Mouse (Mus musculus): ENCODE data around the gene Vmn1r215.
"Not testable (repeated sequence)": the region's sequence is repeated elsewhere in the genome, so short reads cannot be mapped to it uniquely, and the experiment has no call there.

Vmn1r215 gene

DNA sequence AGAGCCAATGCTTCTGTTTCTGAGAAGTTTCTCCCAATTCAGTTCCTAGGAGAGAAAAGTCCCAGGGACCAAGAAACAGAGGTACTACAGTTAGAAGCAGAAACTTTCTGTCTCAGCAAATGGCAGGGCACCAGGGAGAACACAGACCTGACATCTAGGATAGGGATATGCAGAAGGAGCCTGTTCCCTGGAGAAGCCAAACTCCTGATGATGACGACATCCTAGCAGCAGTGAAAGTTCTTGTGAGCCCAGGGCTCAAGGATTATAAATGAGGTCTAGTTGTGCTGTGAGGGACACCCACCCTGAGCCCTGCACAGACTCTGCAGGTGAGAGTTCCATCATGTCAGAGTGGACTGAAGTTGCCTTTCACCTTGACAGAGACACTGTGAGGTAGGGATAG is at the start of gene Vmn1r215:
TSS of gene Vmn1r215 (plus strand) at position 301 of the 400 bp plus-strand sequence.
- DNase-seq (ENCODE audit: low spot score in 2 of 2): no peak

DNA sequence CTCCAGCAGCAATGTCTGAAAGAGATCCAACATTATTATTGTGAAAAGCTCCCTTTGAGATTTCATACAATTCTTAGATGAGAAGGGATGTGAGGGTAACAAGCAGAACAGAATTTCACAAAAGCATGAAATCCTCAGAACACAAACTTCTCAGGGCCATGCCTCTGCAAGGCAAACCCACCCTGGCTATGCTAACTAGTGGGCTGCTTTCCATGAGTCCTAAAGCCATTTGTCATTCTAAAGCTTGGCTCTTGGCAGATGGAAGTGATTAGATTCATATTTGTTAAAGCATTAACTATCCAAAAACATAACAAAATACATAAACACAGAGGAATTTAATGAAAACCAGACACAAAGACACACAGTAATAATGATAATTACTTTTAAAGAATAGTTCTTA is 49.7 kb upstream of the Vmn1r215 start:
- DNase-seq (ENCODE audit: low spot score in 2 of 2): no peak

GRCm38 (mm10) chr13:23024812-23025211 is 43.0 kb upstream of the Vmn1r215 start:
- no peak for DNase-seq (ENCODE audit: low spot score in 2 of 2)

DNA sequence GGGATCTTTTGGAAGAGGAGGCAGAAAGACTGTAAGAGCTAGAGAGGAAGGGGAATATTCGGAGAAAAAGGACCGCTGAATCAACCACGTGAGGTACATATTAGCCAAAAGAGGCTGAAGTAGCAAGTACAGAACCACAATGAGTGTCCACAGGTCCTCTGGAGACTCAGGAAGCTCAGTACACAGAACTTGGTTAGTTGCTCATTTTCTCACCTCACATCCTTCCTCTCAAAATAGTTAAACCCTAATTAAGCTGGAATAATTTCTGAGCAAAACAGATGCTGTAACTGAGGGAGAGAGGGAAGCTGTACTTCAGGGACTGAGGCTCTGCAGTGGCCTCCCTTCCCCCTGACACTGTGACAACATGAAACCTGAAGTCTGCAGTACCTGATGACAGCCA is 37.7 kb upstream of the Vmn1r215 start, which contains the start of gene Vmn1r214:
TSS of gene Vmn1r214 (plus strand) at position 301 of the 400 bp plus-strand sequence.
- no peak for DNase-seq (ENCODE audit: low spot score in 2 of 2)

DNA sequence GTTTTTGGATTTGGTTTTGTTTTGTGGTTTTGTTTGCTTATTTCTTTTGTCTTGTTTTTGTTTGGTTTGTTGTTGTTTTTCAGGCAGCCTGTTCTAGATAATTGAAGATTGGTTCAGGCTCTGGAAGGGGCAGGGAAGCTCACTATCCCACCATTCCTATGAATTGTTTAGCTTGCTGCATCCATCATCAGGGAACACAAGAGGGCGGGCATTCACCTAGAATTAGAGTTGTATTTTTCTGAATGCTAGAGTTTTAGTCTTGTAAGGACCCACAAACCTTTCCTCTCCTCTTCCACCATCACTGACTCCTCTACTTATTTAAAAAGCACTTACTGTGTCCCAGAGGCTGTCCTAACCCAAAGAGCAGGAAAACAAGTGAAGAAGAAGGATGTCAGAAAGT is 10.0 kb upstream of the Vmn1r215 start:
- DNase-seq (ENCODE audit: low spot score in 2 of 2): no peak

GRCm38 (mm10) chr13:23069312-23069711 is 1.5 kb downstream of the Vmn1r215 start:
- no peak for DNase-seq (ENCODE audit: low spot score in 2 of 2)

GRCm38 (mm10) chr13:23094386-23094785 is 26.6 kb downstream of the Vmn1r215 start:
- no peak for DNase-seq (ENCODE audit: low spot score in 2 of 2)

- not testable (repeated sequence) for DNase-seq (ENCODE audit: low spot score in 2 of 2)
Measured at GRCm38 (mm10) chr13:23118126-23118525, 50.3 kb downstream of the Vmn1r215 start, which contains the start of gene Vmn1r217. TSS of gene Vmn1r217 (minus strand) at chr13:23118226.

- DNase-seq (ENCODE audit: low spot score in 2 of 2): no peak
Measured at GRCm38 (mm10) chr13:23120611-23121010, 52.8 kb downstream of the Vmn1r215 start.

All from thymus, postnatal 10 days (tissue).